Mouse (Mus musculus) retina, adult 2 months (tissue): Measurements from ENCODE around the gene Vamp2.

Source experiments
- DNase-seq: peaks from one replicate; pipeline ENCODE4 v3.0.0-alpha.2; 2012; ENCODE audit warnings: low read depth, low spot score

Gene Vamp2

DNA sequence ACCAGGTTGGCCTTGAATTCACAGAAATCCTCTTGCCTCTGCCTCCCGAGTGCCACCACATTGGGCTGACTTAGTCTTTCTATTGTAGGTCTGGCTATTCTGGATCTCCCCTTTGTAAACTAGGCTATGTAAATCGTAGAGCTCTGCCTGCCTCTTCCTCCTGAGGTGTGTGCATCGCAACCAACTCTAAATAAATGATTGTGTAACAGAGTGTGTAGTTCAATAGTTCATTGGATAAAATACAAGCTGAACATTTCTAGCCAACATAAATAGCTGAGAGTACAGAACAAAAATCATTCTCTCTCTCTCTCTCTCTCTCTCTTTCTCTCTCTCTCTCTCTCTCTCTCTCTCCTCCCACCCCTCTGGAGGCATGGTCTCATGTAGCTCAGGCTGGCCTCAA, 26.3 kb downstream of the Vamp2 start:
- DNase-seq: no peak

- no peak for DNase-seq
Observed at GRCm38 (mm10) chr11:69116843-69117242, 28.6 kb downstream of the Vamp2 start.

DNA sequence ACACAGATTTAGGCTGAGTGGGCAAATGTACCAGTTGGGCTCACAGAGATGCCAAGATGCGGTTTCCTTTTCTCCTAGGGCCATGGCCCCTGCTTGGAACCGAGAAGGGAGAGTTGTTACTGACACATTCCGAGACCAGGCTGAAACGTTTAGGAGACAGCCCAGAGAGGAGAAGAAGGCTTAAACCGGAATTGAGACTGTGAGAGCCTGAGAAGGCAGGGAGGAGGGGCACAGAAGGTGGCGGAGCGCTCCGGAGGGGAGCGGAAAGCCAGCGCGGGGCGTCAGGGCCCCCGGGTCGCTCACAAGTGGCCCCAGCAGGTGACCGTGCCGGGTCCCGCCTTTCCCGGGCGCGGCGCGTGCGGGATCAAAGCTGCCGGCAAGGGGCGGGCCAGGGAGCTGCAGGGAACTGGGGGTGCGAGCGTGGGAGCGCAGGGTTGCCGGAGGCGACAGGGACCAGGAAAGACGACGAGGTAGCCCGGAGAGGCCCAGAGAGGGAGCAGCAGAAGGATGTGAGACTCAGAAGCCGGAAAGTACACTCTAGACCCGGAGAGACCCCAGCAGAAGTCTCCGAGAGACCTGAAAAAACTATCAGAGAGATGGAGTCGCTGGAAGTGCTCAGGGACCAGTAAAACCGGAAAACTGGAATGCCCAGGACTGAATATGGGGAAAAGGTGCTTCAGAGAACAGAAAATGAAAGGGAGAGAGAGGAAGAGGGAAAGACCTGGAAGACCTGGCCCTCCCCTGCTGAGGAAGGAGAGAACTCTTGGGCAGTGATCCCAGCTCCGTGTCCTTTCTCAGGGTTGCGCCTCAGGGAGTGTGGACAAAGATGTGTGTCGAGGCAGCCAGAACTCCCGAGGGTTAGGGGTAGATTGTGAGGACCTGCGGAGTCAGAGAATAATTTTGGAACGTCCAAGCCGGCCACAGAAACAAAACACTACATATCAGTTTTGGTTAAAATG, 29.7 kb downstream of the Vamp2 start:
- no peak for DNase-seq

GRCm38 (mm10) chr11:69118765-69119164, 30.5 kb downstream of the Vamp2 start:
- DNase-seq: peak; percentile 84

- no peak for DNase-seq
Observed at GRCm38 (mm10) chr11:69119446-69120155, 31.3 kb downstream of the Vamp2 start.

DNA sequence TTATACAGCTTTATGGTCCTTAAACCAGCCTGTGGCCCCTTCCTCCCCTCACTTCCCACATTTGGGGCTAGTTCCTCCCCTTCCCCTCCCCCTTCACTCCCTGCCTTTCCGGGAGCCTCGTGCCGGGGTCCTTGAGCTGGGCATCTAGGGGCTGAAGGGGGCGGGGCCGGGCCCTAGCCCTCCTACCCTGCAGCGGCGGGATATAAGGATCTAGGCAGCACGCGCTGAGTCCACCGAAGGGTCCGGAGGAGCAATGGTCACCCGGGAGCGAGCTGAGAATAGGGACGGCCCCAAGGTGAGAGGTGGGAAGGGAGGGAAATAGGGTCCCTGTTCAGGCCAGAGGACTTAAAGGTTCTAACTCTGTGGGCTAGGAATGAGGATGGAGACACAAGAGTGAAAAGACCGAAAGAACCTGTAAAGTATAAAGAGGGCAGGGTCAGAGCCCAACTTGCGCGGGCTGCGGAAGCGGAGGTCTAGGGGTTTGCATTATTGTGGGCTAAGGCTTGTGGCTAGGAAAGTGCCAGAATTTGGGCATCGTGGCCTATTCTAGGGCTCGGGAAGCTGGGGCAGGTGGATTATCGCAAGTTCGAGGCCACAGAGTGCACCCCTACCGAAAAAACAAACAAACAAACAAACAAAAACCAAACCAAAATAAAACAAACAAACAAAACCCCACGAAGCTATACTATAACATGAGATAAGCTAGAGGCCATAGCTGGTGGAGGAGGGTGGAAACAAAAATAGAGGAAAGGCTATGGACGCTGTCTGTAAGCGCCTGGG, 32.1 kb downstream of the Vamp2 start, which contains the start of gene Hes7:
TSS of gene Hes7 (plus strand) at position 184 of the 780 bp plus-strand sequence.
- DNase-seq: no peak

- DNase-seq: no peak
Observed at GRCm38 (mm10) chr11:69121001-69121740, 32.9 kb downstream of the Vamp2 start.

DNA sequence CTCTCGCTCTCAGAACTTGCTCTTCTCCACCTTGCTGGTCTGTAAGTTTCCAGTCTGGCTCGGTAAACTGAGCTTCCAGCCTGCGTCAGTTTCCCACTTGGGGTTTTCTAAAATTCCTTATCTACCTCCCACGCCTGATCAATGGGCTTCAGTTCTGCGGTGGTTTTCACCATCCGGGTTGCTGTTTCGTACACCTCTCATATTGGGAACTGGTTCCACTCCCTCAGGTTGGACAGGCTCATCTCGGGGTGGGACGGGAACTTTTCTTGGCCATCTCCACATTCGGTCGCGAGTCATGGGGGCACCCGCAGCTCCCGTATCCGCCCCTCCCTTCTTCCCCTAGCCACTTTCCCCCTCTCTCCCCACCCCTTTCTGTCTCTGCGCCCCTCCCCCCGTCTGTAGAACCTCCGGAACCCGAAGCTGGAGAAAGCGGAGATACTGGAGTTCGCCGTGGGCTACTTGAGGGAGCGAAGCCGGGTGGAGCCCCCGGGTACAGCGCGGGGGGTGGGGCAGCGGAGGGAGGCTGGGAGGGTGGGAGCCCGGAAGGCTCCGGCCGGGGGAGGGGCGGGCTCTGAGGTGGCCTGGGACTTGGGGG, 33.5 kb downstream of the Vamp2 start:
- no peak for DNase-seq

DNA sequence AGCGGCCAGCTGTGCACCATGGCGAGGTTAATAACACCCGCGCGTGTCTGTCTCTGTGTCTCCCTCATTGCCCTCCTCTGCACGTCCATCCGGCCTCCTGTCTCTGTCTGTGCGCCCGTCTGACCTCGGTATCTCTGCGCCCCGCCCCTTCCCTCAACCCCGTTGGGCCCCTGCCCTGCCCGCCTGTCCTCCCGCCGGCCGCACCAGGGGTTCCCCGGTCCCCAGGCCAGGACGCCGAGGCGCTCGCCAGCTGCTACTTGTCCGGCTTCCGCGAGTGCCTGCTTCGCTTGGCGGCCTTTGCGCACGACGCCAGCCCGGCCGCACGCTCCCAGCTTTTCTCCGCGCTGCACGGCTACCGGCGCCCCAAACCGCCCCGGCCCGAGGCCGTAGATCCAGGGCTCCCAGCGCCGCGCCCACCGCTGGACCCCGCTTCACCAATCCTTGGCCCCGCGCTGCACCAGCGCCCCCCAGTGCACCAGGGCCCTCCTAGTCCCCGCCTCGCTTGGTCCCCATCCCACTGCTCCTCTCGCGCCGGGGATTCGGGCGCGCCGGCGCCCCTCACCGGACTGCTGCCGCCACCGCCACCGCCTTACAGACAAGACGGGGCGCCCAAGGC, 34.2 kb downstream of the Vamp2 start, which contains the start of gene 9130213A22Rik:
TSS of gene 9130213A22Rik (minus strand) at position 254 of the 616 bp plus-strand sequence.
- DNase-seq: no peak

GRCm38 (mm10) chr11:69123056-69123692, 34.9 kb downstream of the Vamp2 start:
- DNase-seq: peak; percentile 79

DNA sequence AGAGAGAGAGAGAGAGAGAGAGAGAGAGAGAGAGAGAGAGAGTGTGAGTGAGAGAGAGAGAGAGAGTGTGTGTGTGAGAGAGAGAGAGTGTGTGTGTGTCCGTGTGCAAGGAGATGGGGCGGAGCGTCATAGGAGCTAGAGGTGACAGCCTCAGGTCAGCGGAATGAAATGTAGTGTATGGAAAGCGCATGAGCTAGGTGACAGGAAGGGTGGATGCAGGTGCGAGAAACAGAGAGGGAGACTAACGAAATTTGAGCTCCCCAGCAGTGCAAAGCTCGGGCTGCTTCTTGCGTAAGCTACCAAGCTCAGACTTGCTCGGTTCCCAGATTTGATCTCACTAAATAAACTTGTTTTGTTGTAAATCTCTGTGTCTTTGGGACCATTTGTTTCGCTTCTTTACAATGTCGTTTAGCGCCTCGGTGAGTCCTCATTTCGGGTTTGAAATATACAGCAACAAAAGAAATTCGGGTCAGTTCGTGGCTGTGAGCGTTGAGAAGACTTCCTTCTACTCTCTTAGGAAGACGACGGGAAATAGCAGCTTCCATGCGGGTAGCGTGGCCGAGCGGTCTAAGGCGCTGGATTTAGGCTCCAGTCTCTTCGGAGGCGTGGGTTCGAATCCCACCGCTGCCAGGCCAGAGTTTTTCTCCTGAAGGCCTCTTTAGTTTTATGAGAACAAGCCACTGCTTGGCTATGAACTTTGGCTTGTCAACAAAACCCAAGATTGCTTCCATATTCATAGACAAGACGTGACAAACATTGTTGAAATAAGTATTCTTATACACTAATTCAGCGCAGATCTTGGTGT, 35.6 kb downstream of the Vamp2 start:
- peak; percentile 72 for DNase-seq

GRCm38 (mm10) chr11:69124498-69124847, 36.2 kb downstream of the Vamp2 start:
- DNase-seq: no peak

DNA sequence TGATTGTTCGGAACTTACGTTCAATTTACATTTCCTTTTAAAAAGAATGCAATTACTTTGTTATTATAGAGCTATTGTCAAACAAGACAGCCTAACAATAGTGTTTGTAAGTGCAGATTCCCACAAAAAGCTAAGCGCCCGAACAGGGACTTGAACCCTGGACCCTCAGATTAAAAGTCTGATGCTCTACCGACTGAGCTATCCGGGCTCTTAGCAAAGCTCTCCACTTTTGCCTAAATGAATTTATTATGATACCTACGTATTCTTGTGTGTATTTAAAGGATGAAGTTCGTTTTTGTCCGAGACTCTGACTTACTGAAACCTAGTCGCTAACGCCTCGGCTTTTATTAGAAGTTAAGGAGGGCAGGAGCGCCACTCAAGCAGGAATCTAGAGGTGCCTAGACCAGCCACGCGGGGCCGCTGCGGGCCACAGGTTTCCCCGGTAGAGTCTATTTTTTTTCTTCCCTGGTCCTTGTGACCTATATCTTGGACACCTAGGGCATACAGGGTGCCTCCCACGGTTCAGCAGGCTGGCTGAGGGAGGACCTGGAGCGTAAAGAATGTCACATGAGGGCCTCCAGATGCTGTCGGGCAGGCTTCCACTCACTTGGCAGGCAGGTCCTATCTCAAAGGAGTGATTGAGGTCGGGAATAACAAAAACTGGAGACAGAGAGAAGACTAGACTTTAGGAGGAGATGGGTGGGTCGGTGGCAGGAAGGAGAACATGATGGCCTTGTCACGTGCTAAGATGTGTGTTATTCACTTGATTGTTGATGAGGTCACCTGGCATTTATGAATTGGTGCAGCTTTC, 37.0 kb downstream of the Vamp2 start:
- peak; percentile 78 for DNase-seq

GRCm38 (mm10) chr11:69125852-69125918, 37.4 kb downstream of the Vamp2 start, which contains the start of gene Aloxe3:
Gene Aloxe3 (plus strand): TSS chr11:69125896.
- DNase-seq: no peak

- DNase-seq: no peak
Observed at GRCm38 (mm10) chr11:69125919-69126705, 37.8 kb downstream of the Vamp2 start.

DNA sequence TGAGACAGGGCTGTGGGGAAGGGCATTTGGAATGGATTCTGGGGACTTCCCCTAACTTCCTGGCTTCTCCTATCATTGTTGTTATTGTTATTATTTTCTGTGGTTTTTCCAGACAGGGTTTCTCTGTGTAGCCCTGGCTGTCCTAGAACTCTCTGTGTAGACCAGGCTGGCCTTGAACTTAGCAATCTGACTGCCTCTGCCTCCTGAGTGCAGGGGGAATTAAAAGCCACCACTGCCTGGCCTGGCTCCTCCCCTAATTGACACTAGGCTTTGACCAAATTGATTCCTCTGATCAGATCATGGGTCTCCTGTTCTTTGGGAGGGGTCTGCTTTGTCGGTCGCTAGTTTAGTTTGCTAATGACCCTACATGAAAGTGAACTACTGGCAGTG, 38.4 kb downstream of the Vamp2 start:
- DNase-seq: no peak

- DNase-seq: no peak
Observed at GRCm38 (mm10) chr11:69128426-69129122, 40.3 kb downstream of the Vamp2 start.
